Mouse (Mus musculus) forebrain, embryonic 14.5 days (tissue): ENCODE measurements at regions not wholly inside any gene's neighbourhood (a gene's known extent, or its start where the extent isn't known, plus 50 kb on each side); places are given as distances from the start of the nearest gene placed in this dataset.

ENCODE experiments used
- ATAC-seq: fragments of 200-750 bp; cut with Nextera tagmentation; 2 replicates; pipeline ENCODE4 v1.8.0; 2017; ENCODE audit warnings: mild to moderate bottlenecking, moderate library complexity
- DNase-seq: peaks from one replicate; pipeline ENCODE4 v3.0.0-alpha.2; 2015; ENCODE audit warnings: low spot score
- H3K27ac ChIP-seq: fragments of 300-500 bp; sonication (generic); 2 replicates; pipeline ENCODE4 v1.5.1; 2014; ENCODE audit warnings: low read depth, mild to moderate bottlenecking, control low read depth, low read length, moderate library complexity
- H3K27me3 ChIP-seq: fragments of 300-500 bp; sonication (generic); replicated peaks from 2 replicates; pipeline ENCODE4 v1.6.1; 2014; ENCODE audit warnings: low read length, control low read depth, mixed read lengths; ENCODE audit not compliant: control insufficient read depth, insufficient read depth
- H3K36me3 ChIP-seq: fragments of 300-500 bp; sonication (generic); 2 replicates; pipeline ENCODE4 v1.6.1; 2014; ENCODE audit warnings: low read length, control low read depth; ENCODE audit not compliant: control insufficient read depth, insufficient read depth
- H3K4me1 ChIP-seq: fragments of 300-500 bp; sonication (generic); 2 replicates; pipeline ENCODE4 v1.6.1; 2014; ENCODE audit warnings: antibody characterized with exemption, low read length, control low read depth; ENCODE audit not compliant: control insufficient read depth, insufficient read depth
- H3K4me2 ChIP-seq: fragments of 300-500 bp; sonication (generic); 2 replicates; pipeline ENCODE4 v1.6.1; 2014; ENCODE audit warnings: mild to moderate bottlenecking, control low read depth, low read length
- H3K4me3 ChIP-seq: fragments of 300-500 bp; sonication (generic); 2 replicates; pipeline ENCODE4 v1.5.1; 2014; ENCODE audit warnings: low read depth, low read length, control low read depth
- H3K9ac ChIP-seq: fragments of 300-500 bp; sonication (generic); 2 replicates; pipeline ENCODE4 v1.6.1; 2014; ENCODE audit warnings: mild to moderate bottlenecking, low read length, control low read depth, moderate library complexity
- H3K9me3 ChIP-seq: fragments of 300-500 bp; sonication (generic); replicated peaks from 2 replicates; pipeline ENCODE4 v1.6.1; 2016; ENCODE audit warnings: low read length, control low read depth, mixed read lengths; ENCODE audit not compliant: control insufficient read depth
- WGBS: fragments of 180-500 bp; shearing (Covaris S2); extraction: QIAGEN DNeasy Blood & Tissue Kit; methylation state at CpG from one replicate; pipeline ENCODE4 v1.1.7; 2014; 5-methylcytosine and 5-hydroxymethylcytosine counted together

DNA sequence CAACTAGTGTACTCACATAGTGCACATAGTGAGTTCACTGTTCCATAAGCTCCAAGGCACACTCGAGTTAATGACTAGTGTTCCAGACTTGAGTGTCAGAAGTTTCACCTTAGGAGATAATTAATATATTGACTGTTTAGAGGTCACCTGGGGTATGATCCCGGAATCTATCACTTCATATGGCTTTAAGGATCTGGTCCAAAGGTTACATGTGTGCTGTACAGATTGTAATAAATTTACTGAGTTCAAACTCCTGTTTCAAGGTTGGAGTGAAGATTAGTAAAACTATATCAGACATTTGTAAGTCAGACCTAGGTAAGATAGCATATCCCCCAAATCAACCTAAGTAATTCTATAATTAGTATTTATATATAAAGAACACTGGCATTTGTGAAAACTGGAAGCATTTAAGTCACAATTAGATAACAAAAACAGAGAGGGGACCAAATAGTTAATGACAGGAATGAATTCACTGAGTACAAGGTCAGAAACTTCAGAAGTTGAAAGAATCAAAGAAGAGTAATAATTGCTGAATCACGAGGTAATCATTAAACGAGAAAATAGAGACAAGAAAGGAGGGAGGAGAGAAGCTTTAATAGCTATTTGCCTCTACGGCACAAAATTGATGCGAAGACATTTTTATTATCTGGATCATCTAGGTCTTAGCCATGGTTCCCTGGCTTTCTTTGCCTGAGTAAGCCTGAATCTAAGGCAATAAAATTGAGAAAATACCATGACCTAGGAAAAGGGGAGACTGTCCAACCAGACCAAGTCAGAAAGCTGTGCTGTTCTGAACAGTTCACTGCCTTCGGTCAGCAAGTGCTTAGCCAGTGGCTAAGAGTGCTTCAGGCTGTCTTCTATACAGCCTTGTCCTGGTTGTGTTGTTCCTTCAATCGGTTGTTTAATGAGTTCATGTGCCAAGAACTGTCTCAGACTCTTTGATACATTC is 112.6 kb upstream of the Zfand5 start:
- Histone ChIP-seq H3K36me3 (no peaks in the 10 kb centered on the region), H3K4me2 (no peak overlapping the region), H3K27ac (no peak overlapping the region), H3K27me3 (no peaks in the 10 kb centered on the region; the same call in 1 of the 2 replicates), H3K4me1 (no peaks in the 10 kb centered on the region), H3K9ac (no peak overlapping the region), H3K9me3 (no peaks in the 10 kb centered on the region), H3K4me3 (no peak overlapping the region)
- no peak for ATAC-seq
- no peak for DNase-seq
- 53% methylated on average over 8 of the region's 8 CpGs for WGBS

DNA sequence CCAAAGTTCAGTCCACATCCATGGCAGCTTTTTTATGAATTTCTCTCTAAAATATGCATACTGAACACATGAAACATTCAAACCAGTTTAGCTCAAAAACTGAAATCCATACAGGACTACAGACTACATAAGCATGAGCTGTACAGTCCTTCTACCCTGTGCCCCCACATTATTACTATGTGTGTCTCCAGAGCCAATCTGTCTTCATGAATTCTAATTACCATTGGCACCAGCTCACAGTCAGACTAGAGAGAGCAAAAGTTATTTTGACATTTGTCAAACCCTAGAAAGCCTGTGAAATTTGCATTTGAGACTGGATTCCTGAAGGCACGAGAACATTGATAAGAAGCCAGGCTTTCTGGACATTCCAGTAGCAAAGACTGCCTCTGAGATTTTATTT is 117.9 kb upstream of the Zfand5 start:
- no peak overlapping the region for H3K4me2 ChIP-seq
- H3K27ac ChIP-seq, result no peak overlapping the region
- 21% methylated on average over 1 of the region's 1 CpGs for WGBS
- no peaks in the 10 kb centered on the region for H3K27me3 ChIP-seq
- ATAC-seq (no peak), DNase-seq (peak; percentile 61)
- H3K9me3 ChIP-seq, result no peaks in the 10 kb centered on the region
- peaks cover 10% of the 10 kb centered on the region for H3K4me1 ChIP-seq
- H3K4me3 ChIP-seq, result no peak overlapping the region
- H3K9ac ChIP-seq, result no peak overlapping the region
- H3K36me3 ChIP-seq, result no peaks in the 10 kb centered on the region

DNA sequence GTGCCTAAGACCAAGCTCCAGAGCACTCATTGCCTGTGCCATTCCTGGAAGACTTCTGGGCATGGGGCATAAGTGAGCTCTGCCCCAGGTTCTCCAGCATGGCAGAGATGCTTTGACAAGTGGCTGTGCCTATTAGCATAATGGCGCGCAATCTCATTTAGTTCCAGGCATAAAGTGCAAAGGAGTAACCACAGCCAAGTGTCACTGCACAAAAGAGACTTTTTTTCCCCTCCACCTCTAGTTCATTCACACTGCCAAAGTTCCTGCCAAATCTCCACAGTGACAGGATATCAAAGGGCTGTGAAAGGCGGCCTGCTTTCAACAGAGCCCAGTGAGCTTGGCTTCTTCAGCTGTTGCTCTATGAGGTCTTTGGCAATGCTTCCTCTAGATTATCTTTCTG is 120.1 kb upstream of the Zfand5 start:
- H3K4me3 ChIP-seq, result no peak overlapping the region
- no peaks in the 10 kb centered on the region for H3K36me3 ChIP-seq
- no peaks in the 10 kb centered on the region for H3K27me3 ChIP-seq
- H3K9me3 ChIP-seq, result no peaks in the 10 kb centered on the region
- H3K4me1 ChIP-seq, result peaks cover 10% of the 10 kb centered on the region
- no peak overlapping the region for H3K4me2 ChIP-seq
- H3K9ac ChIP-seq, result no peak overlapping the region
- 1% methylated on average over 3 of the region's 3 CpGs for WGBS
- ATAC-seq (peak; percentile 87), DNase-seq (peak; percentile 93)
- no peak overlapping the region for H3K27ac ChIP-seq

DNA sequence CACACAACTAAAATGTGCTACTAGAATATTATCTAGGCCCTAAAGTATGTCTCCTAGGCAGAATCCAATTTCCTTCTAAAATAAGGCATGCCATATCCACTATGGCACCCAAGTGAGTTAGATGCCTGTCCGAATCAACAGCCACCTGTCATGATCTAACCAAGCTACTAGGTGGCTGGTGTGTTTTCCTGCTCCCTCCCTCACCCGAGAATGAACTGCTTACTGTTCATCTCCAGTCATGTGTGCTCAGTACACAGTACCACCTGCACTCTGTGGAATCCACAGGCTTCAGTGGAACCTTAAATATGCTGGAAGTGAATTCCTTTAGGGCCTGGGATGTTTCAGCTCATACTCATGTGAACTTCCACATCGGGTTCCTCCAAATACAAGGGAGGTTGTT is 121.2 kb upstream of the Zfand5 start:
- Histone ChIP-seq H3K27ac (no peak overlapping the region), H3K9me3 (no peaks in the 10 kb centered on the region), H3K4me3 (no peak overlapping the region), H3K4me2 (no peak overlapping the region), H3K36me3 (no peaks in the 10 kb centered on the region), H3K9ac (no peak overlapping the region), H3K4me1 (peaks cover 10% of the 10 kb centered on the region), H3K27me3 (no peaks in the 10 kb centered on the region)
- DNase-seq (no peak), ATAC-seq (no peak)
- 73% methylated on average over 3 of the region's 3 CpGs for WGBS

DNA sequence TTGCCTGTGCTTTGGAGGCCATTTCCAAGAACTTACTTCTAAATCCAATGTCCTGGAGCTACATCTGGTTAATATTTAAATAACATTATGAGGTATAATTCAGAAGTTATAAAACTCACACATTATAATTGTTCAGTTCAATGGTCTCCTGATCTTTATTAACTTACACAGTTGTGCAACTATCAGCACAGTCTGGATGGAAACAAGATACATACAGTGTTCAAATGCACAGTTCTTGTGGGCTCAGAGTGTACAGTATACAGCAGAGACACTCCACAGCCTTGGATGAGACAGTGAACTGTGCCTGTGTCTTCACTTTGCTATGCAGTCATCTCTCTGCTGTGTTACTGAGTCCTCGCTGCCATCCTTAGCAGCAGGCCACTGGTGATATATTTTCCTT is 121.8 kb upstream of the Zfand5 start:
- ATAC-seq, result no peak
- Histone ChIP-seq H3K4me2 (no peak overlapping the region), H3K27me3 (no peaks in the 10 kb centered on the region), H3K36me3 (no peaks in the 10 kb centered on the region), H3K4me3 (no peak overlapping the region), H3K9me3 (no peaks in the 10 kb centered on the region), H3K4me1 (peaks cover 10% of the 10 kb centered on the region), H3K27ac (no peak overlapping the region), H3K9ac (no peak overlapping the region)
- 94% methylated on average over 1 of the region's 1 CpGs for whole genome bisulfite sequencing
- no peak for DNase-seq

DNA sequence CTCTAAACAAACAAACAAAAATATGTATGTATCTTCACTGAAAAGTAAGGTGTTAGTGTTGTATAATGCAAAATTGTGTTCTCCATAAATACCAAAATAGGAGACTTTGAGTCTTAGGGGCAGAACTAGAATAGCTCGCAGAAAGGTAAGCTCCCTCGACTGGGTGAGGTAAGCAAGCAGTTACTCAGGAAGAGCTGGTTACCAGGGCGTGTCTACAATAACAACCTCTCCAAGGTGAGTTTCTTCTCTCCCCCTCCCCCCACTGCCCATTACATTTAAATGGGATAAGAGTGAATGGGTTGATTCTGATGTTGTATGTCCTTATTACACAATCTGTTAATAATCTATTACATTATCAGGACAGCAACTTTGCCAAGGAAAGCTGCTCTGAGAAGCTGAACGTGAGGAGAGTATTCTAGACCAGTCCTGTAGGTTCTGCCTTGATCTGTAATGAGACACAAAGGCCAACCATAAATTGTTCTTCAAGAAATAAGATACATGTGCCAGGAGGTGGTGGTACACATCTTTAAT is 125.2 kb upstream of the Zfand5 start:
- DNase-seq (no peak), ATAC-seq (no peak)
- Histone ChIP-seq H3K9ac (no peak overlapping the region), H3K27me3 (no peaks in the 10 kb centered on the region), H3K4me1 (peaks cover 5% of the 10 kb centered on the region), H3K27ac (no peak overlapping the region), H3K4me3 (no peak overlapping the region), H3K9me3 (no peaks in the 10 kb centered on the region), H3K36me3 (no peaks in the 10 kb centered on the region), H3K4me2 (no peak overlapping the region)
- WGBS, result 90% methylated on average over 4 of the region's 4 CpGs

DNA sequence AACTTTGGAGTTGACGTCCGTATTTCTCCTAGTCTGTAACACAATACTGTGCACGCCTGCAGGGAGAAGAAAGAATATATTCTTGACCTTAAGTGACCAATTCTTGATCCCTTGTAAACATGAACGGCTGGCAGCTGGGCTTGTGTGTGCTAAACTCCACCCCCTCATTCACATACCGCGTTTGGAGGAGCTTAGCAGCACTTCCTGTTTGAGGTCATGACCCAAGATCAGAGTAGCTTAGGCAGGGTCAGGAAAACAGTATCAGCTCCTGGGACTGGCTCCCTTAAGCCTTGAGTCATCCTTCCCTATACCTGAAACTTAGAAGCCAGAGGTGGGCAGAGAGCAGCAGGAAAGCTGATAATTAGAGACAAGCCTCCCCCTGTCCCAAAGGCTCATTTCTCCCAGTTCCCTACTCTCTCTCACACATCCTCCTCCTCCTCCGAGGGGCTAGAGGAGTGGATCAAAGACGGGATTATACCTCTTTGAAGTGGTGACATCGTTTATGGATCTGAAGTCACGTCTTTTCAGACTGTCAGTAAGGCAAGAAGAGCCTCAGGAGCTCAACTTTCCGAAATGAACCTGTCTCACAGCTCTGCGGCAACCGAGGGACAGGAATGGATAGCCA is 127.3 kb upstream of the Zfand5 start:
- Histone ChIP-seq H3K4me1 (no peaks in the 10 kb centered on the region; the same call in 1 of the 2 replicates), H3K27ac (no peak overlapping the region), H3K4me3 (no peak overlapping the region), H3K4me2 (no peak overlapping the region), H3K36me3 (no peaks in the 10 kb centered on the region), H3K9ac (no peak overlapping the region), H3K27me3 (no peaks in the 10 kb centered on the region), H3K9me3 (no peaks in the 10 kb centered on the region)
- DNase-seq (no peak), ATAC-seq (no peak)
- WGBS, result 14% methylated on average over 13 of the region's 13 CpGs

DNA sequence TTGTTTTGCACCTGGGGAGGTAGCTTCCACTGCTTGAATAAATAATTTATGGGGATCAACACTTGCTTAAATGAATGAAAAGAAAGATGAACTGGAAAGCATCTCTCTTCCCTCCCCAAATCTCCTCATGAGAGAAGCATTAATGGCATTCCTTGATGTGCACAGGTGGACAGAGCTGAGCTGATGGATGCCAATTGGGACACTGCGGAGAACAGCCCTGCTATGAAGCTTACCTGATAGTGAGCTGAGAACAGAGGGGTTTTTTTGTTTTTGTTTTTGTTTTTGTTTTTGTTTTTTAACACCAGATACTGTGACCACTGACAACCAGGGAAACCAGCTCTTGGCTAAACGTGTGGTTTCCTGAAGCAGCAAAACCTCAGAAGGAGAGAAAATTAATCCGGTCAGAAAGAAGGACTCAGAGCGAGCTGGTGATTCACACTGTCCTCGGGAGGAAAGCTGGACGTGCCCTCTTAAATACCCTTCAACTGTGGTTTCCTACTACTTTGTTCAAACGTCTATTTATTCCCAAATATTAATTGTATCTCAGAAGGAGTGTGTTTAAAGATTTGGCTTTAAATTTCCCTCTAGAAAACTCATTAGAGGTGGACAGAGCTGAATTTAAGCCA is 128.0 kb upstream of the Zfand5 start:
- no peak overlapping the region for H3K4me3 ChIP-seq
- H3K27me3 ChIP-seq, result no peaks in the 10 kb centered on the region
- H3K9ac ChIP-seq, result no peak overlapping the region
- H3K9me3 ChIP-seq, result no peaks in the 10 kb centered on the region
- H3K27ac ChIP-seq, result no peak overlapping the region
- H3K4me2 ChIP-seq, result no peak overlapping the region
- no peaks in the 10 kb centered on the region for H3K36me3 ChIP-seq
- WGBS, result 37% methylated on average over 7 of the region's 7 CpGs
- DNase-seq (no peak), ATAC-seq (no peak)
- no peaks in the 10 kb centered on the region; the same call in 1 of the 2 replicates for H3K4me1 ChIP-seq
